Mouse (Mus musculus) gastrocnemius, adult 2 months (tissue): ENCODE measurements around the gene Galntl6. TPM values are rescaled to one million over a fixed set of nuclear protein-coding genes. Genes with fewer than 3 reads are reported as not detected.

ENCODE experiments used
- DNase-seq: peaks from one replicate; pipeline ENCODE4 v3.0.0; 2022
- H3K27ac ChIP-seq: fragments of 200-600 bp; 2 replicates; pipeline ENCODE4 v1.8.1; 2022; ENCODE audit warnings: mild to moderate bottlenecking
- H3K4me3 ChIP-seq: fragments of 200-600 bp; 2 replicates; pipeline ENCODE4 v1.8.1; 2022; ENCODE audit warnings: mild to moderate bottlenecking, moderate library complexity
- CTCF ChIP-seq: fragments of 200-600 bp; IDR thresholded peaks from 2 replicates; pipeline ENCODE4 v1.8.1; 2022; ENCODE audit warnings: antibody characterized with exemption, mild to moderate bottlenecking, moderate library complexity
- intact Hi-C: fragments of 180-260 bp; cut with DNase I; formaldehyde crosslinking; loops from one replicate; pipeline ENCODE4 v1.15.1; 2025
- total RNA-seq, 2 experiments: library from RNA; stranded (reverse); gene quantifications; 2 replicates each; pipeline ENCODE4 v1.2.3; 2021

Galntl6 gene
- total RNA-seq, 2 experiments from 2014 or later = not detected

GRCm38 (mm10) chr8:57920326-57920903, 992.0 kb downstream of the Galntl6 start:
- no peak overlapping the region for H3K27ac ChIP-seq

DNA sequence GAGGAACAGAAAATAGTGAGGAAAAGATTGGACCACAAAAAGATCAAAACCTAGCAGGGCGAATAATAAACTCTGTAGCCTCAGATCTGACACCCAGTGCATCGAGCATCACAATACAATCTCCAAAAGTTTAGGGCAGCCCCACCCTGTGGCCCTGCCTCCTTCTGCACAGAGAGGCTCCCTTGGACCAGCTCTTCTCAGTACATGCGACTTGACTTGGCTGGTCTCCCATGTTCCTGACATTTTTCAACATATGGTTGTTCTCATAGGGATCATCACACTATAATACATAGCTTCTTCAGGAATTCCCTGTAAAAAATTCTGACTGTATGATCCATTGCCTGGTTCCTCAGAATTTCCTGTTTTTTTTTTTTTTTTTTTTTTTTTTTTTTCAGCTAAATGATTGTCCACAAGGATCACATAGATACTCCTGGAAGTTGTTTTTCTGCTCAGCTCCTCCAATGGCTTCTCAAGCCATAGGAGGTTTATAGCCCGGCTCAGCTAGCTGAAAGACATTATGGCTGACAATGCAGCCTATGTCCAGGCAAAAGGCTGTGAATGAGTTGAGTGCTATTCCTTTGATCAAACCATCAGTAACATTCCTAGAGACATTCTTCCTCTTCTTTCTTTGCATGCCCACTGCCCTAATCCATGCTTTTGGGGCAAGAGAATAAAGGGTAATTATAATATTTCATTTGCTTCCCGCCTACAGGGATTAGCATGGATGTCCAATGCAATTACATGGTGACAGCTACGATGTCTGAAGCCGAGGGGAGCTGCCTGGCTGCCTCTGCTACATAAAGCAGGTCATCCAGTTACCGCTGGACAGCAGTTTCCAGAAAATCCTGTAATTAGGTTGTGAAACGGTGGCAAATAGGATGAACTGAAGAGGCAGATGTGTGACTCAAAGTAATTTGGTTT, 993.5 kb downstream of the Galntl6 start:
- H3K27ac ChIP-seq = no peak overlapping the region
- no peak for TF ChIP-seq CTCF
- DNase-seq = no peak
- H3K4me3 ChIP-seq = no peak overlapping the region
- intact Hi-C loops = no loop called here

More at GRCm38 (mm10) chr8:57920326-57920903, 992.0 kb downstream of the Galntl6 start:
- intact Hi-C loops = no loop called here
- H3K4me3 ChIP-seq = no peak overlapping the region
- DNase-seq = no peak
- TF ChIP-seq CTCF = no peak

DNA sequence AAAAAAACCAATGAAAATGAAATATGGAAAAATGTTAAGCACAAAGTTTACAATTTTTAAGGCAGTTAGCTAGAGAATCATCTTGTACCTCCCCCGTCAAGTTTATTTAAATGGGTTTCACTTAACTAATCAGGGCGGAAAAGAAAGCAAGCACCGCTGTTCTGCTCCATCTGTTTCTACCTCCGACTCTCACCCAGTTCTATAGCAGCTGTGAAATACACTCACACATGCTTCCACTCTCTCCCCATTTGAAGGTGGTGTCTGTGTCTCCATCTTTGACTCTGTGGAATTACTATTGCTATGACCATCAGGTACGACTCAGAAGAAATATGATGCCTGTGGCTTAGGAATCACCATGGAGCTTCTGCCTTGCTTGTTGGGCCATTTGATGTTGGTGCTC, 1019.1 kb downstream of the Galntl6 start:
- Histone ChIP-seq H3K4me3 (no peak overlapping the region), H3K27ac (no peak overlapping the region)
- intact Hi-C loops = no loop called here
- TF ChIP-seq CTCF = no peak
- no peak for DNase-seq

DNA sequence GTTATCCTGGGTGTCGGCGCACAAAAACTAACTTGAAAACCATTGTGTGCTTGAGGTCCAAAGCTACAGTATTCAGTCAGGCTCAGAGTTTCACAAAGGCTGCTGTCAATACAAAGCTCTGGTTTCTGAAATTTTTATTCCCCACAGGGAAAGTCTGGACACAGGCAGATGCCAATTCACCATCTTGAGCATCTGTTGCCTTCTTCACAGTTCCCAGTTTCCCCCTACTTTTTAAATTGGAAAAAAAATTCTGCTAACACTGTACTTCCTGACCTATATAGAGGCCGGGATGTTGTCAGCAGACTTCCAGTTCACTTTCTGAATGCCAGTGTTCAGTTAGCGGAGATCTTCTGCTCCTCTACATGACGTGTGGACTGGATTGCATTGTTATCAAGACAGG, 1020.3 kb downstream of the Galntl6 start:
- Histone ChIP-seq H3K4me3 (no peak overlapping the region), H3K27ac (no peak overlapping the region)
- DNase-seq = no peak
- intact Hi-C loops = no loop called here
- TF ChIP-seq CTCF = no peak

GRCm38 (mm10) chr8:57890159-57890558, 1022.3 kb downstream of the Galntl6 start:
- DNase-seq = no peak
- H3K27ac ChIP-seq = no peak overlapping the region
- intact Hi-C loops = no loop called here

DNA sequence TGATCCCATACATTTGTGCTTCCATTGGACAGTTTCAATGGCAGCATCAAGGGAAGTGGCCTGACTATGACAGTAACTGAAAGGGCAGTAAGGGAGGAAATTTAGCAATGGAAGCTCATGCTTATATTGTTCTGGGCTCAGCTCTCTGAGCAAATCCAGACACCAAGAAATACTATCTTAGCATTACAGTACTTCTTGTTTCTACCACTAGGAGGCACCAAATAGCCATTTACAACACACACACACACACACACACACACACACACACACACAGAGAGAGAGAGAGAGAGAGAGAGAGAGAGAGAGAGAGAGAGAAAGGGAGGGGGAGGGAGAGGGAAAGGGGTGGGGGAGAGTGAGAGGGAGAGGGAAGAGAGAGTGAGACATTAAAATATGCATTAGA, 1023.6 kb downstream of the Galntl6 start:
- intact Hi-C loops = no loop called here
- TF ChIP-seq CTCF = no peak

More at GRCm38 (mm10) chr8:57890159-57890558, 1022.3 kb downstream of the Galntl6 start:
- TF ChIP-seq CTCF = no peak
- no peak overlapping the region for H3K4me3 ChIP-seq

DNA sequence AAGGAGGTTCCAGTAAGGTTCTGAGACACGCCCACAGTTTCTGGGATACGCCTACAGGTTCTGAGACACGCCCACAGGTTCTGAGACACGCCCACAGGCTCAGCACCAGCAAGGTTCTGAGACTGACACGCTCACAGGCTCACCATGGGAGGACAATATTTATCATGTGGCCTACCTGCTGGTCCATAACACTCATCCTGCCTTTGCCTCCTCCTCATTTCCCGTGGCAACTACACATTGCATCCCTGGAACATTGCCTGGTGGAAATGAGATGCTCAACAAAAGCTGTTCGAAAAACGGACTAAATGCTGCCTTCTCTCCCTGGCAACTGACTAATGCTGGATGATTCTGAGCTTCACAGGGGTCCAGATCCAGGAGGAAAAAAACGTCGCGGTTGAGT, 1033.0 kb downstream of the Galntl6 start:
- intact Hi-C loops = no loop called here
- DNase-seq = no peak
- no peak overlapping the region for H3K4me3 ChIP-seq
- H3K27ac ChIP-seq = no peak overlapping the region
- TF ChIP-seq CTCF = no peak

More for the DNA sequence above, 1023.6 kb downstream of the Galntl6 start:
- Histone ChIP-seq H3K27ac (no peak overlapping the region), H3K4me3 (no peak overlapping the region)
- DNase-seq = no peak

DNA sequence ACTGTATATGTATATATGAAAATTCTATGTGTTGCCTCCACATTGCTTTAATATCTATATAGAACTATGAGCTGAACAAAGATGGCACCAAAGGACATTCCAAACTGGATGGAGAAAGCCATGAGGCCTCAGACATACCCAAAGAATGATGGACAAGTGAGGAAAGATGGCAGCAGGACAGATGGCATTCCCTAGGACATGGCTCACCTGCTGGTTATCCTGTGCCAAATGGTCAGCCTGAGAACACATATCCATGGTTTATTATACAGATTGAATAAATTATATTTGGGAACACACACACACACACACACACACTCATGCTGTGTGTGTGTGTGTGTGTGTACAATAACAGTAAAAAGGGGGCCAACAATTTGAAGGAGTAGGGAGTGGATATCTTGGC, 1063.4 kb downstream of the Galntl6 start:
- no peak overlapping the region for H3K27ac ChIP-seq
- H3K4me3 ChIP-seq = no peak overlapping the region
- no peak for TF ChIP-seq CTCF
- DNase-seq = no peak
- intact Hi-C loops = no loop called here

DNA sequence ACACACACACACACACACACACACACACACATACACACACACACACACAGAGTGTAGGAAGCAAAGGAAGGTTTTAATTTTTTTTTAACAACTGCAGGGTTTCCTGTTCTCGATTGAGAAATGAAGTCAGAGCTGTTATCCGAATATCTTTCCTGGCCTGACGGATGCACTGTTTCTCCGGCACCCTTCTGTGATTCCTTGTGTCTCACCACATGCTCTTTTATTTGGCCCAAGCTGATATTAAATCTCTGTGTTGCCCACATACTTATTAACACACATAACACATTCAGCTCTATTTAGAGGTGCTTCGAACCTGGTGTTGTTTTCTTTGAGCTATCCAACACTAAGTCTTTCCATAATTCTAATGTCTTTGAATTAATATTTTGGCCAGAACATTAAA, 1069.0 kb downstream of the Galntl6 start:
- TF ChIP-seq CTCF = no peak
- no peak overlapping the region for H3K4me3 ChIP-seq
- intact Hi-C loops = no loop called here
- no peak overlapping the region for H3K27ac ChIP-seq
- no peak for DNase-seq

GRCm38 (mm10) chr8:57842462-57843391, 1069.7 kb downstream of the Galntl6 start:
- Histone ChIP-seq H3K4me3 (no peak overlapping the region), H3K27ac (no peak overlapping the region)
- intact Hi-C loops = no loop called here
- no peak for TF ChIP-seq CTCF
- no peak for DNase-seq

GRCm38 (mm10) chr8:57841446-57841845, 1071.0 kb downstream of the Galntl6 start:
- Histone ChIP-seq H3K4me3 (no peak overlapping the region), H3K27ac (no peak overlapping the region)
- no peak for TF ChIP-seq CTCF
- DNase-seq = no peak
- intact Hi-C loops = no loop called here

GRCm38 (mm10) chr8:57837384-57837783, 1075.1 kb downstream of the Galntl6 start:
- intact Hi-C loops = no loop called here
- Histone ChIP-seq H3K27ac (no peak overlapping the region), H3K4me3 (no peak overlapping the region)
- TF ChIP-seq CTCF = no peak
- no peak for DNase-seq
